Mouse (Mus musculus) limb, embryonic 12.5 days (tissue): ENCODE results near the gene Fgfr2. TPM values are rescaled to one million over a fixed set of nuclear protein-coding genes. Genes with fewer than 3 reads are reported as not detected.
A peak's percentile ranks its signal among the peaks of the same experiment; 100 is the strongest.

Source experiments
- ATAC-seq: fragments of 200-750 bp; cut with Nextera tagmentation; 2 replicates; pipeline ENCODE4 v1.8.0; 2017; ENCODE audit warnings: low read depth, moderate TSS enrichment; ENCODE audit not compliant: insufficient number of reproducible peaks, insufficient read depth, low FRiP score, low TSS enrichment
- H3K27ac ChIP-seq: fragments of 300-500 bp; sonication (generic); 2 replicates; pipeline ENCODE4 v1.5.1; 2016; ENCODE audit warnings: mild to moderate bottlenecking, moderate library complexity
- H3K27me3 ChIP-seq: fragments of 300-500 bp; sonication (generic); 2 replicates; pipeline ENCODE4 v1.6.1; 2016; ENCODE audit warnings: mild to moderate bottlenecking, moderate library complexity
- H3K36me3 ChIP-seq: fragments of 300-500 bp; sonication (generic); 2 replicates; pipeline ENCODE4 v1.6.1; 2016; ENCODE audit warnings: mild to moderate bottlenecking, moderate library complexity
- H3K4me1 ChIP-seq: fragments of 300-500 bp; sonication (generic); replicated peaks from 2 replicates; pipeline ENCODE4 v1.6.1; 2016
- H3K4me2 ChIP-seq: fragments of 300-500 bp; sonication (generic); 2 replicates; pipeline ENCODE4 v1.6.1; 2016; ENCODE audit warnings: mild to moderate bottlenecking, moderate library complexity
- H3K4me3 ChIP-seq: fragments of 300-500 bp; sonication (generic); replicated peaks from 2 replicates; pipeline ENCODE4 v1.5.1; 2016; ENCODE audit warnings: mild to moderate bottlenecking
- H3K9ac ChIP-seq: fragments of 300-500 bp; sonication (generic); replicated peaks from 2 replicates; pipeline ENCODE4 v1.6.1; 2016; ENCODE audit warnings: mild to moderate bottlenecking, moderate library complexity
- H3K9me3 ChIP-seq: fragments of 300-500 bp; sonication (generic); 2 replicates; pipeline ENCODE4 v1.6.1; 2016; ENCODE audit warnings: mild to moderate bottlenecking, moderate library complexity
- WGBS: fragments of 180-500 bp; shearing (Covaris S2); methylation state at CpG from one replicate; pipeline ENCODE4 v1.1.7; 2016; 5-methylcytosine and 5-hydroxymethylcytosine counted together
- polyA plus RNA-seq: library from polyadenylated mRNA; unstranded; fragments of >200 nt; fragmentation: Nextera tagmentation; extraction: Ambion mirVana; gene quantifications from 2 replicates; pipeline ENCODE4 v1.2.1, GENCODE M21; 2016

Gene Fgfr2
- polyA plus RNA-seq, 1 experiment from 2014 or later = 112 TPM

DNA sequence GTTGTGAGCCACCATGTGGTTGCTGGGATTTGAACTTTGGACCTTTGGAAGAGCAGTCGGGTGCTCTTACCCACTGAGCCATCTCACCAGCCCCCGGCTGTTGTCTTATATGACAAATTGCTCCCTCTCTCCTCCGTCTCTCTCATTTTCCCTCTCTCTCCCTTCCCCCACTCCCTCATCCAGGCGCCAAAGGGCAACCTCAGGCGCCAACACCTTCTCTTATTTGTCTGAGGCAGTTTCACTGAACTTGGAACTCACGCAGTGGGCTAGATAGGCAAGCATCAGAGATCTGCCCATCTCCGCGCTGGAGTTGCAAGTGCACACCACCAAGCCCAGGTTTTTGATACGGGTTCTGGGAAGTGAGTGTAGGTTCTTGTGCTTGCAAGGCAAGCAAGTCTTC, 2287.1 kb downstream of the Fgfr2 start:
- Histone ChIP-seq H3K4me1 (peaks cover 12% of the 10 kb centered on the region), H3K36me3 (no peaks in the 10 kb centered on the region), H3K4me2 (no peak overlapping the region), H3K9me3 (no peaks in the 10 kb centered on the region), H3K27me3 (peaks cover 14% of the 10 kb centered on the region), H3K4me3 (no peak overlapping the region), H3K27ac (no peak overlapping the region), H3K9ac (no peak overlapping the region)
- no peak for ATAC-seq
- 85% methylated on average over 8 of the region's 9 CpGs for WGBS

GRCm38 (mm10) chr7:130834958-130835861, 2287.9 kb downstream of the Fgfr2 start:
- Histone ChIP-seq H3K4me1 (peaks cover 12% of the 10 kb centered on the region), H3K27me3 (peaks cover 14% of the 10 kb centered on the region), H3K36me3 (no peaks in the 10 kb centered on the region), H3K4me3 (no peak overlapping the region), H3K4me2 (no peak overlapping the region), H3K9me3 (no peaks in the 10 kb centered on the region), H3K27ac (no peak overlapping the region), H3K9ac (no peak overlapping the region)
- 31% methylated on average over 18 of the region's 18 CpGs for WGBS
- no peak for ATAC-seq

DNA sequence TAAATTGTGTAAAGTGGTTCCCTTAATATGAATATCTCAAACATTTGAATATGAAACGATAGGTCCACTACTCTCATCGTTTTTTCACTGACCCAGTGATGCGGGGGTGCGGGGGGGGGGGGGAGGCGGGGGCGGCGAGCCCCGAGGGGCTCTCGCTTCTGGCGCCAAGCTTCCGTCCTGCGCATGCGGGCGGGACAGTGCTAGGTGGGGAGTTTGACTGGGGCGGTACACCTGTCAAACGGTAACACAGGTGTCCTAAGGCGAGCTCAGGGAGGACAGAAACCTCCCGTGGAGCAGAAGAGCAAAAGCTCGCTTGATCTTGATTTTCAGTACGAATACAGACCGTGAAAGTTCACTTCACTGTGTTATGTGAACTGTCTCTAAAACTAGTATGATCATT, 2288.9 kb downstream of the Fgfr2 start:
- H3K4me2 ChIP-seq = no peak overlapping the region
- no peak overlapping the region for H3K4me3 ChIP-seq

GRCm38 (mm10) chr7:130831586-130831985, 2291.6 kb downstream of the Fgfr2 start:
- Histone ChIP-seq H3K4me3 (no peak overlapping the region), H3K9ac (no peak overlapping the region), H3K27me3 (peaks cover 14% of the 10 kb centered on the region), H3K27ac (no peak overlapping the region), H3K4me1 (peaks cover 12% of the 10 kb centered on the region), H3K9me3 (no peaks in the 10 kb centered on the region), H3K4me2 (no peak overlapping the region), H3K36me3 (no peaks in the 10 kb centered on the region)
- WGBS = 89% methylated on average over 5 of the region's 5 CpGs
- no peak for ATAC-seq

More for the DNA sequence above, 2288.9 kb downstream of the Fgfr2 start:
- 31% methylated on average over 21 of the region's 21 CpGs for whole genome bisulfite sequencing
- Histone ChIP-seq H3K27me3 (peaks cover 14% of the 10 kb centered on the region), H3K36me3 (no peaks in the 10 kb centered on the region), H3K4me1 (peaks cover 12% of the 10 kb centered on the region), H3K9ac (no peak overlapping the region), H3K27ac (no peak overlapping the region), H3K9me3 (no peaks in the 10 kb centered on the region)
- peak; percentile 99 for ATAC-seq

GRCm38 (mm10) chr7:130828475-130828874, 2294.7 kb downstream of the Fgfr2 start:
- Histone ChIP-seq H3K4me1 (no peaks in the 10 kb centered on the region), H3K27me3 (peaks cover 3% of the 10 kb centered on the region; the same call in 1 of the 2 replicates), H3K9ac (no peak overlapping the region), H3K27ac (no peak overlapping the region), H3K4me2 (no peak overlapping the region), H3K9me3 (no peaks in the 10 kb centered on the region), H3K4me3 (no peak overlapping the region), H3K36me3 (no peaks in the 10 kb centered on the region)
- WGBS = 84% methylated on average over 10 of the region's 10 CpGs
- no peak for ATAC-seq

GRCm38 (mm10) chr7:130827844-130828403, 2295.2 kb downstream of the Fgfr2 start:
- Histone ChIP-seq H3K27ac (no peak overlapping the region), H3K4me3 (no peak overlapping the region), H3K36me3 (no peaks in the 10 kb centered on the region), H3K4me2 (no peak overlapping the region), H3K27me3 (peaks cover 3% of the 10 kb centered on the region; the same call in 1 of the 2 replicates), H3K4me1 (no peaks in the 10 kb centered on the region), H3K9me3 (no peaks in the 10 kb centered on the region), H3K9ac (no peak overlapping the region)
- 89% methylated on average over 9 of the region's 9 CpGs for WGBS
- ATAC-seq = no peak

GRCm38 (mm10) chr7:130827431-130827830, 2295.7 kb downstream of the Fgfr2 start:
- no peak overlapping the region for H3K9ac ChIP-seq
- ATAC-seq = no peak
- H3K9me3 ChIP-seq = no peaks in the 10 kb centered on the region
- H3K36me3 ChIP-seq = no peaks in the 10 kb centered on the region
- no peak overlapping the region for H3K27ac ChIP-seq
- no peak overlapping the region for H3K4me2 ChIP-seq
- no peaks in the 10 kb centered on the region for H3K4me1 ChIP-seq
- H3K4me3 ChIP-seq = no peak overlapping the region
- 39% methylated on average over 3 of the region's 3 CpGs for WGBS
- H3K27me3 ChIP-seq = peaks cover 3% of the 10 kb centered on the region; the same call in 1 of the 2 replicates

DNA sequence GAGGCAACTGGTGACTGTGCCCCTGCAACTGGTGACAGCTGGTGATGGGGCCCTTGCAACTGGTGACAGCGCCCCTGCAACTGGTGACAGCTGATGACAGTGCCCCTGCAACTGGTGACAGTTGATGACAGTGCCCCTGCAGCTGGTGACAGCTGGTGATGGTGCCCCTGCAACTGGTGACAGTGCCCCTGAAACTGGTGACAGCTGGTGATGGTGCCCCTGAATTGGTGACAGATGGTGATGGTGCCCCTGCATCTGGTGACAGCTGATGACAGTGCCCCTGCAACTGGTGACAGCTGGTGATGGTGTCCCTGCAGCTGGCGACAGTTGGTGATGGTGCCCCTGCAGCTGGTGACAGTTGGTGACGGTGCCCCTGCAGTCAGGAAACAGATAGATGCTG, 2296.8 kb downstream of the Fgfr2 start:
- Histone ChIP-seq H3K4me3 (no peak overlapping the region), H3K9ac (no peak overlapping the region), H3K9me3 (no peaks in the 10 kb centered on the region), H3K27ac (no peak overlapping the region), H3K27me3 (peaks cover 3% of the 10 kb centered on the region; the same call in 1 of the 2 replicates), H3K36me3 (no peaks in the 10 kb centered on the region), H3K4me1 (no peaks in the 10 kb centered on the region), H3K4me2 (no peak overlapping the region)
- no peak for ATAC-seq
- 82% methylated on average over 3 of the region's 3 CpGs for WGBS

DNA sequence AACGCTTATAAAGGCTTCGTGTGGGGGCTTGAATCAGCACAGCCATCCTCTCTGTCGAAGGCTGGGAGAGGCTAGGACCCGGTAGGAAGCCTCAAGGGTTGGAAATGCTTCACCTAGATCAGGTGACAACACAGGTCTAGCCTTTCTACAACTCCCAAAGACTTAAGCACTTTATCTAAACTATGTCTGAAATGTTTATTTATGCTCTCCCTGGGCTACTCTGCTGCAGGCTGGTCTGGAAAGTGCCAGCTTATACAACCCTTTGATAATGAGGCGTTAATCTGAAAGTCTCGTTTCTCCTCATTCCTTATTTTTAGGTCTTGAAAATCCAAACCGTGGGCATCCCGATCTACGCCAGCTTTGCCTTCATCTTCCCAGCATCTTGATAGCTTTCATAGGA, 2299.2 kb downstream of the Fgfr2 start:
- 66% methylated on average over 9 of the region's 9 CpGs for WGBS
- H3K36me3 ChIP-seq = no peaks in the 10 kb centered on the region
- peaks cover 3% of the 10 kb centered on the region; the same call in 1 of the 2 replicates for H3K27me3 ChIP-seq
- no peak overlapping the region for H3K27ac ChIP-seq
- H3K4me2 ChIP-seq = no peak overlapping the region
- H3K9me3 ChIP-seq = no peaks in the 10 kb centered on the region
- no peaks in the 10 kb centered on the region for H3K4me1 ChIP-seq
- H3K9ac ChIP-seq = no peak overlapping the region
- ATAC-seq = no peak
- no peak overlapping the region for H3K4me3 ChIP-seq

DNA sequence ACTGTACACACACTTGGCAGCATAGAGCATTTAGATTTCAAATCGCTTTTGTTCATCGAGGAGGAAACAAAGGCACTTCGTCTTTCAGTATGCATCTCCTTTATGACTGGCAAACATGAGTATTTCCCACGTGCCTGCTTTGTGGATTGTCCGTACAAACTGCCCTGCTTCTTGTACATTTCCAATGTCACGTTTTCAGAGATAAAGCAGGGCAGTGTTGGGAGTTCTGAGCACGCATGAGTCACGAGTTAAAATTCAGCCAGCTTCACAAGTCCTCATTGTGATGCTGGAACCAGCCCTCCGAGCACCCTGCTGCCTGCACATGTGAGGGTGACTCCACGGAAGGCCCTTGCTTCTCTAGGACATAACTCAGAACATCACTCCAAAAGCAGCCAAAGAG, 2303.5 kb downstream of the Fgfr2 start:
- Histone ChIP-seq H3K27ac (no peak overlapping the region), H3K27me3 (no peaks in the 10 kb centered on the region), H3K4me3 (no peak overlapping the region), H3K4me2 (no peak overlapping the region), H3K9me3 (no peaks in the 10 kb centered on the region), H3K4me1 (no peaks in the 10 kb centered on the region), H3K36me3 (no peaks in the 10 kb centered on the region), H3K9ac (no peak overlapping the region)
- WGBS = 86% methylated on average over 10 of the region's 10 CpGs
- no peak for ATAC-seq

DNA sequence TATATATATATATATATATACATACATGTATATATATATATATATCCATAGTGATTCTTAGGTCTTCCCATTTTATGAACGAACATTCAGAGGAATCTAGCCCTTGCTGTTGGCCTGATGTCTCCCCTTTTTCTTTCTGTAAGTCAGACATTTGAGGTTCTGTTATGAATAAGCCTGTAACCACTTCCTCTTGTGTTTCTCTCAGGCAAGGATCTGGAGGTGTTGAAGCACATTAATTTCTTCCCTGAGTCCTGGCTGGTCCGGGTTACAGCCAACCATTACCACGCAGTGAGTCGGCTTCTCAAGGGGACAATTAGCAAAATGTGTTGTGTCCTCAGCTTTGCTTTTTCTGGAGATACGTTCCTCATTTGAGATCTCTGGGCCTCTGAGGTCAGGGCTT, 2304.3 kb downstream of the Fgfr2 start:
- H3K9me3 ChIP-seq = no peaks in the 10 kb centered on the region
- ATAC-seq = no peak
- H3K27me3 ChIP-seq = no peaks in the 10 kb centered on the region
- H3K9ac ChIP-seq = no peak overlapping the region
- H3K4me3 ChIP-seq = no peak overlapping the region
- no peaks in the 10 kb centered on the region for H3K4me1 ChIP-seq
- 74% methylated on average over 5 of the region's 5 CpGs for WGBS
- H3K27ac ChIP-seq = no peak overlapping the region
- H3K36me3 ChIP-seq = no peaks in the 10 kb centered on the region
- H3K4me2 ChIP-seq = no peak overlapping the region
